Mouse (Mus musculus): ENCODE measurements around the gene Ltf.

Gene Ltf

GRCm38 (mm10) chr9:111042266-111042665 lies 23.2 kb downstream of the Ltf start:
- DNase-seq, result no peak

GRCm38 (mm10) chr9:111046222-111046621 lies 27.2 kb downstream of the Ltf start:
- no peak for DNase-seq

GRCm38 (mm10) chr9:111047266-111047665 lies 28.2 kb downstream of the Ltf start:
- no peak for DNase-seq

GRCm38 (mm10) chr9:111048452-111048851 lies 29.4 kb downstream of the Ltf start:
- no peak for DNase-seq

- no peak for DNase-seq
Measured at GRCm38 (mm10) chr9:111054923-111055322, 35.9 kb downstream of the Ltf start.

- DNase-seq, result no peak
Measured at GRCm38 (mm10) chr9:111055800-111056518, 36.9 kb downstream of the Ltf start.

GRCm38 (mm10) chr9:111056519-111056797 lies 37.4 kb downstream of the Ltf start:
- DNase-seq, result peak; percentile 18

GRCm38 (mm10) chr9:111056798-111057543 lies 37.9 kb downstream of the Ltf start, which contains the start of gene Ccrl2:
Gene Ccrl2 (minus strand): TSS chr9:111057519.
- peak; percentile 38 for DNase-seq

- DNase-seq, result no peak
Measured at GRCm38 (mm10) chr9:111057544-111058370, 38.7 kb downstream of the Ltf start.

- no peak for DNase-seq
Measured at GRCm38 (mm10) chr9:111058943-111059556, 40.0 kb downstream of the Ltf start.

- DNase-seq, result no peak
Measured at GRCm38 (mm10) chr9:111062840-111063239, 43.8 kb downstream of the Ltf start.

- DNase-seq, result no peak
Measured at GRCm38 (mm10) chr9:111067052-111067451, 48.0 kb downstream of the Ltf start.

GRCm38 (mm10) chr9:111070546-111070961 lies 51.5 kb downstream of the Ltf start:
- DNase-seq, result peak; percentile 53

GRCm38 (mm10) chr9:111072175-111072574 lies 53.1 kb downstream of the Ltf start:
- no peak for DNase-seq

GRCm38 (mm10) chr9:111072971-111073370 lies 53.9 kb downstream of the Ltf start:
- DNase-seq, result no peak

- no peak for DNase-seq
Measured at GRCm38 (mm10) chr9:111077745-111078144, 58.7 kb downstream of the Ltf start.

- DNase-seq, result no peak
Measured at GRCm38 (mm10) chr9:111080801-111081200, 61.7 kb downstream of the Ltf start.

- no peak for DNase-seq
Measured at GRCm38 (mm10) chr9:111081765-111082164, 62.7 kb downstream of the Ltf start.

GRCm38 (mm10) chr9:111085329-111085728 lies 66.3 kb downstream of the Ltf start:
- DNase-seq, result no peak

GRCm38 (mm10) chr9:111086137-111086536 lies 67.1 kb downstream of the Ltf start:
- no peak for DNase-seq

- no peak for DNase-seq
Measured at GRCm38 (mm10) chr9:111086995-111087606, 68.0 kb downstream of the Ltf start.

GRCm38 (mm10) chr9:111087960-111088359 lies 68.9 kb downstream of the Ltf start:
- DNase-seq, result no peak

- peak; percentile 21 for DNase-seq
Measured at GRCm38 (mm10) chr9:111088886-111089285, 69.8 kb downstream of the Ltf start.

All from retina, postnatal 1 day (tissue).